Mouse (Mus musculus): ENCODE data around the gene Grb2. TPM values are rescaled to one million over a fixed set of nuclear protein-coding genes. Genes with fewer than 3 reads are reported as not detected.

The Grb2 gene
- polyA plus RNA-seq, 1 experiment: not detected

DNA sequence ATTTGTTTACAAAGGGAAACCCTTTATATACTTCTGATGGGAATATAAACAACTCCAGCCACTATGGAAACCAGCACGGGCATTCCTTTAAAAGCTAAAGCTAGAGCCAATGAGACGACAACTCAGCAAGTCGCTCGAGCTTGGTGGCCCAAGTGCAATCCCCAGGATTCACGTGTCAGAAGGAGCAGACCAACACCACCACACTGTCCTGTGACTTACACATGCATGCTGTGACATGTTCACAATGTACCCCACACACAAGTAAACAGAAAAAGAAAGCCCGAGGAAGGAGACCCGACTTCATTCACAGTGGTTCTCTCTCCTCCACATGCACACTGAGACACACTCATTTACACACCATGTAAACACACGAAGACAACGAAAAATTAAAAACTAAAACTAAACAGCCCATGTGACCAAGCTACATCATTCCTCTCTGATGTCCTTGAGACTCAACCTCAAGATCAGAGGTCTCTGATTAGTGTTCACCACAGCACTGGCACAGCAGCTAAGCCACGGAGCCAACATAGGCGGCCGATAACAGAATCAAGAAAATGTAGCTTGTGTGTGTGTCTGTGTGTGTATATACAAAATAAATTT lies 14.3 kb downstream of the Grb2 start:
- Histone ChIP-seq H3K4me1 (ENCODE audit: control insufficient read depth, insufficient read depth, low read length) (peaks cover 29% of the 10 kb centered on the region), H3K27ac (ENCODE audit: insufficient read depth, low read depth, low read length) (peak overlapping the region; percentile 70), H3K4me3 (ENCODE audit: insufficient read depth, low read depth, low read length) (peak overlapping the region; percentile 5; the same call in 1 of the 2 replicates)
- 54% methylated on average over 12 of the region's 12 CpGs for WGBS
- TF ChIP-seq POLR2A (IDR thresholded peaks at IDR 0.05; ENCODE audit: insufficient read depth, low read depth, low read length) (no peak), CTCF (IDR thresholded peaks at IDR 0.05; ENCODE audit: insufficient read depth, low read depth, low read length) (no peak)

DNA sequence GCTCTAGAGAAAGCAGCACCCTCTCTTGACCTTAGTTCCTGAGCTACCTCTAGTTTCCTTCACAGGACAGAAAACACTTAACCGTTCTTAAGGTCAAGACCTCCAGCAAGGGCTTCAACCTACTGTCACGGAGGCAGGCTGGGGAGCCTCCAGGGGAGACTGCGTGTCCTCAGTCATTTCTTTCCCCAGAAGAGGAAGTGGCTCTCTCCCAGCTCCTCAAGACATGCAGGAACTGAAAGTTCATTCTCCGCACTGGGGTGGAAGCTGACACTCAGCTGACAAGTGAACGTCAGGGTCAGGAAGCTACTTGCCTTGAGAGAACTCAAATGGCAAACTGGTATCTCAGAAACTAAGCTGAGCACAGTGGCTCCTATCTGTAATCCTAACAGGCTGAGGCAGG lies 15.6 kb downstream of the Grb2 start:
- peak overlapping the region; percentile 64 for H3K27ac ChIP-seq (ENCODE audit: insufficient read depth, low read depth, low read length)
- TF ChIP-seq CTCF (IDR thresholded peaks at IDR 0.05; ENCODE audit: insufficient read depth, low read depth, low read length) (no peak), POLR2A (IDR thresholded peaks at IDR 0.05; ENCODE audit: insufficient read depth, low read depth, low read length) (no peak)
- WGBS: 48% methylated on average over 5 of the region's 5 CpGs
- peaks cover 26% of the 10 kb centered on the region for H3K4me1 ChIP-seq (ENCODE audit: control insufficient read depth, insufficient read depth, low read length)
- H3K4me3 ChIP-seq (ENCODE audit: insufficient read depth, low read depth, low read length): no peak overlapping the region

GRCm38 (mm10) chr11:115691976-115692375 lies 16.4 kb downstream of the Grb2 start:
- WGBS: 68% methylated on average over 2 of the region's 2 CpGs
- Histone ChIP-seq H3K4me1 (ENCODE audit: control insufficient read depth, insufficient read depth, low read length) (peaks cover 20% of the 10 kb centered on the region), H3K4me3 (ENCODE audit: insufficient read depth, low read depth, low read length) (no peak overlapping the region), H3K27ac (ENCODE audit: insufficient read depth, low read depth, low read length) (peak overlapping the region; percentile 36)
- TF ChIP-seq CTCF (IDR thresholded peaks at IDR 0.05; ENCODE audit: insufficient read depth, low read depth, low read length): no peak
- no peak for TF ChIP-seq POLR2A (IDR thresholded peaks at IDR 0.05; ENCODE audit: insufficient read depth, low read depth, low read length)

DNA sequence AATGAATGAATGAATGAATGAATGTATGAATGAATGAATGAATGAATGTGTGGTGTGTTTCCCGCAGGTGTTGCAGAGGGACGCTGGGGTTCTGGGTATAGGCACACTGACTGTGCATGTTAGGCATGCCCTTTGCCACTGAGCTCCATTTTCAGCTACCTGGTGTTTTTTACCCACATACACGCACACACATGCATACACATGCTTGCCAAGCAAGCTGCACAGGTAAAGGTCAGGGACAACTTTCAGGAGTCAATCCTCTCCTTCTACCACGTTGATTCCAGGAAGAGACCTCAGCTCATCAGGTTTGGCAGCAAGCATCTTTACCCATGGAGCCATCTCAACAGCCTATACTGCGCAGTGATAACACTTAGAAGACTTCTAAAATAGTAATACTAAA lies 16.9 kb downstream of the Grb2 start:
- 79% methylated on average over 5 of the region's 5 CpGs for WGBS
- TF ChIP-seq CTCF (IDR thresholded peaks at IDR 0.05; ENCODE audit: insufficient read depth, low read depth, low read length): no peak
- TF ChIP-seq POLR2A (IDR thresholded peaks at IDR 0.05; ENCODE audit: insufficient read depth, low read depth, low read length): no peak
- 0 out of 2 replicates have a peak overlapping the region, but pooled peaks have one; percentile 9 for H3K27ac ChIP-seq (ENCODE audit: insufficient read depth, low read depth, low read length)
- H3K4me3 ChIP-seq (ENCODE audit: insufficient read depth, low read depth, low read length): no peak overlapping the region
- H3K4me1 ChIP-seq (ENCODE audit: control insufficient read depth, insufficient read depth, low read length): peaks cover 20% of the 10 kb centered on the region

DNA sequence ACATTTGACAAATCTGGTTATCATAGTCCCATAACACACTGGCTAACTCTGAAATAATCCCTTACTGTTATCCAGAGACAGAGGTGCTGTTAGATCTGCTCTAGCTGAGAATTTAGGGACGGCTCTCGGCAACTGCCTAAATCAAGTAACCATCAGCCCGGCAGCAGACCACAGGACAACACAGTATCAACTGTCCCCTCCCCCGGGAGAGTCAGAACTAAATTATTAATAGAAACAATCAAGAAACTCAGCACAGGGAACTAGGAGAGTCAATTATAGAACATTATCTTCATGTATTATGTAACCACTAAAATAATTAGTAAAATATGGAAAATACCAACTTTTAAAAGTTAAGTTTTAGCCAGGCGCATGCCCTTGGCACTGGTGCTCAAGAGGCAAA lies 17.4 kb downstream of the Grb2 start:
- WGBS: 39% methylated on average over 5 of the region's 5 CpGs
- Histone ChIP-seq H3K27ac (ENCODE audit: insufficient read depth, low read depth, low read length) (0 out of 2 replicates have a peak overlapping the region, but pooled peaks have one; percentile 9), H3K4me1 (ENCODE audit: control insufficient read depth, insufficient read depth, low read length) (peaks cover 21% of the 10 kb centered on the region), H3K4me3 (ENCODE audit: insufficient read depth, low read depth, low read length) (no peak overlapping the region)
- TF ChIP-seq POLR2A (IDR thresholded peaks at IDR 0.05; ENCODE audit: insufficient read depth, low read depth, low read length) (no peak), CTCF (IDR thresholded peaks at IDR 0.05; ENCODE audit: insufficient read depth, low read depth, low read length) (no peak)

- peaks cover 20% of the 10 kb centered on the region for H3K4me1 ChIP-seq (ENCODE audit: control insufficient read depth, insufficient read depth, low read length)
- no peak overlapping the region for H3K4me3 ChIP-seq (ENCODE audit: insufficient read depth, low read depth, low read length)
- TF ChIP-seq CTCF (IDR thresholded peaks at IDR 0.05; ENCODE audit: insufficient read depth, low read depth, low read length) (no peak), POLR2A (IDR thresholded peaks at IDR 0.05; ENCODE audit: insufficient read depth, low read depth, low read length) (no peak)
- H3K27ac ChIP-seq (ENCODE audit: insufficient read depth, low read depth, low read length): peak overlapping the region; percentile 81; the same call in 1 of the 2 replicates
- 35% methylated on average over 5 of the region's 5 CpGs for WGBS
Measured at GRCm38 (mm10) chr11:115690356-115690755, 18.0 kb downstream of the Grb2 start.

DNA sequence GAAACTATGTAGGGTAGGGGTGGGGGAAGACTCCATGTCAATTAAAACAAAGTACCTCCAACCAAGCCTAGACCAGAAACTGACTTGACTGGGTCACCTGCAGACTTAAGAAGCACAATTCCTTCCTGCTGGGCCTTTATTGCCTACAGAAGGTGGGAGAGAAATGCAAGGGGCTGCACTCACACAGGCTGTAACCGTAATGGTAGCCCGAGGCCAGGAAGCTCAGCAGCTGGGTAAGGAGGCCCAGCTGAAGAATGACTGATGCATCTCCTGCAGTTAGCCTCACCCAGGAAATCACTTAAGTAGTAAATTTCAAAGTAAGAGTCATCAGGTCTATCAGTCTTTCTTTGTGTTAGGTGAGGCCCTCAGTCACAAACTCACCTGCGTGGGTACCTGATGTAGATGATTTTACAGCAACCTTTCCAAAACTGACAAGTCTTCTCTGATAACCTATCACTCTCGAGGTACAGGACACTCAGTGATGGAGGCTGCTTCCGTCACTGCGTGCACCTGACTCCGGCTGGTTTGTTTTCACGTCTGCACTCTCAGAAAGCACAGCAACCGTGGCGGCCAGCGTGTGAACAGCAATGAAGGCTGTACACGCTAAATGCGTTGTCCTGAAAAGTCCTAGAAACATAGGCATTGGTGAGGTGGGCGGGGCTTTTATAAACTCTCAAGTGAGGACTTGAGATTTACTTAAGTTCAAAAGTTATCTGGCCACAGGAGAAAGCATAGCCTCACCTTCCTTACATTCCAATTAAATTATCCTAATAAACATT lies 19.1 kb downstream of the Grb2 start:
- TF ChIP-seq POLR2A (IDR thresholded peaks at IDR 0.05; ENCODE audit: insufficient read depth, low read depth, low read length) (no peak), CTCF (IDR thresholded peaks at IDR 0.05; ENCODE audit: insufficient read depth, low read depth, low read length) (no peak)
- H3K4me3 ChIP-seq (ENCODE audit: insufficient read depth, low read depth, low read length): no peak overlapping the region
- peaks cover 18% of the 10 kb centered on the region for H3K4me1 ChIP-seq (ENCODE audit: control insufficient read depth, insufficient read depth, low read length)
- WGBS: 91% methylated on average over 14 of the region's 14 CpGs
- no peak overlapping the region for H3K27ac ChIP-seq (ENCODE audit: insufficient read depth, low read depth, low read length)

GRCm38 (mm10) chr11:115686369-115686768 lies 22.0 kb downstream of the Grb2 start:
- WGBS: 35% methylated on average over 6 of the region's 6 CpGs

DNA sequence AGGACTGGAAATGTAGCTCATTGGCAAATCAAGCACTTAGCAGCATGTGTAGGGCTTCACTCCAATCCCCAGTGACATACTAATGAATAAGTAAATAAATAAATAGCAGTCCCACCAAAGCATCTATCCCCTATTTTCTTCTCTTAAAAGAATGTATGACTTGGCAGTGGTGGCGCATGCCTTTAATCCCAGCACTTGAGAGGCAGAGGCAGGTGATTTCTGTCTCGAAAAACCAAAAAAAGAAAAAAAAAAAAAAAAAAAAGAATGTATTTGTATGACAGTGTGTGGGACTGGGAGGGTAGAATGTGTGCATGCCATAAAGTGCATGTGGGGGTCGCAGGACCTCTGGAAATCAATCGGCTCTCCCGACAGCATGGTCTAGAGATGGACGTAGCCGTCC lies 22.4 kb downstream of the Grb2 start:
- H3K4me3 ChIP-seq (ENCODE audit: insufficient read depth, low read depth, low read length): no peak overlapping the region
- H3K4me1 ChIP-seq (ENCODE audit: control insufficient read depth, insufficient read depth, low read length): peaks cover 18% of the 10 kb centered on the region
- 49% methylated on average over 7 of the region's 7 CpGs for WGBS
- H3K27ac ChIP-seq (ENCODE audit: insufficient read depth, low read depth, low read length): 0 out of 2 replicates have a peak overlapping the region, but pooled peaks have one; percentile 38
- no peak for TF ChIP-seq CTCF (IDR thresholded peaks at IDR 0.05; ENCODE audit: insufficient read depth, low read depth, low read length)
- no peak for TF ChIP-seq POLR2A (IDR thresholded peaks at IDR 0.05; ENCODE audit: insufficient read depth, low read depth, low read length)

More at GRCm38 (mm10) chr11:115686369-115686768, 22.0 kb downstream of the Grb2 start:
- no peak overlapping the region for H3K27ac ChIP-seq (ENCODE audit: insufficient read depth, low read depth, low read length)
- no peak for TF ChIP-seq CTCF (IDR thresholded peaks at IDR 0.05; ENCODE audit: insufficient read depth, low read depth, low read length)
- no peak for TF ChIP-seq POLR2A (IDR thresholded peaks at IDR 0.05; ENCODE audit: insufficient read depth, low read depth, low read length)
- H3K4me3 ChIP-seq (ENCODE audit: insufficient read depth, low read depth, low read length): no peak overlapping the region
- peaks cover 21% of the 10 kb centered on the region for H3K4me1 ChIP-seq (ENCODE audit: control insufficient read depth, insufficient read depth, low read length)
